In the genomic region with DNA sequence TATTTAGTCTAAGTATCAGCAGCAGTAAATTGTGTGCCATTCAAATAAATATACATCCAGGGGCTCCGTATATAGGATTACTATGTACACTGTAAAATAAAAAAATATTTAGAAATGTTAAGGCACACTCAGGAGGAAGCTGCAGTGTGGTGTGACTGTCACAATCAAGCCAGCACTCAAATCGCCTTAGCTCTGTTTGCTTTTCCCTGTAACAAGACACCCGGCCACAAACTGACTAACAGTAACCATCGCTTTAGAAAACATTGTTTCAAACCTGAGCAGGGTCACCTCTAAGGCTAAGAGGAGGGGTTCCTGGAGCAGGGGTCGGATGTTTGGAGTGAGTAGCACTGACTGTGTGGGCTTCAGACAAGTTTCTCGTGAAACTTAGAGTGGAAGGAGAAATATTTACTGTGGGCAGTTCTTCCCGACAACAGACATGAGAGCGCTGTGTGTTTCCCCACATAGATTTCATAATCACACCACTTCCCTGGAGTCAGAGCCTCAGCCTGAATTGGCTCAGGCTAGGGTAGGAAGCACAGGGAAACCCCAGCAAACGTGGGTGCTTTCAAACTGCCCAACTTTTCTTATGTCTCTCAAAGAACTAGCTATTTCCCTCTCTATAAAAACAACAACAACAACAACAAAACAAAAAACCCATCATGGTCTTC, we compare ENCODE assay signal across 17 mouse cellular contexts. TPM values are rescaled to one million over a fixed set of nuclear protein-coding genes. Genes with fewer than 3 reads are reported as not detected.
DNase-seq lines count a peak whose midpoint lies in the region; ATAC-seq and TF ChIP-seq lines count a peak whose summit lies in the region.
"Had no signal": no experiment of that assay in that cellular context is flagged by ENCODE, and none has a peak within 500 bp of the region (broad histone marks: within the 10 kb centered on the region; RNA-seq: fewer than 3 reads in every experiment).

No protein-coding gene starts in this region.

- no peaks in the 10 kb centered on the region for H3K36me3 ChIP-seq in lung, embryonic 16.5 days (ENCODE audit: control insufficient read depth, insufficient read depth, low read length)
- no peaks in the 10 kb centered on the region for H3K36me3 ChIP-seq in stomach, postnatal 0 days (ENCODE audit: control insufficient read depth, insufficient read depth, low read length)
- H3K36me3 ChIP-seq in embryonic facial prominence, embryonic 10.5 days (replicated peaks): no peaks in the 10 kb centered on the region
- no peaks in the 10 kb centered on the region for H3K36me3 ChIP-seq in forebrain, embryonic 12.5 days (replicated peaks)
- H3K36me3 ChIP-seq: embryonic facial prominence, embryonic 15.5 days had no signal

- TF ChIP-seq EP300 in stomach, postnatal 0 days (optimal IDR thresholded peaks at IDR 0.05): no peak

- TF ChIP-seq POLR2A in lung, adult 2 months (IDR thresholded peaks at IDR 0.05; ENCODE audit: borderline replicate concordance, extremely low read depth, low read depth, low read length): no peak

- H3K9me3 ChIP-seq in lung, embryonic 16.5 days (ENCODE audit: control insufficient read depth, low read length): no peaks in the 10 kb centered on the region
- no peaks in the 10 kb centered on the region for H3K9me3 ChIP-seq in stomach, postnatal 0 days (ENCODE audit: control insufficient read depth, low read length)
- no peaks in the 10 kb centered on the region for H3K9me3 ChIP-seq in embryonic facial prominence, embryonic 10.5 days
- H3K9me3 ChIP-seq in forebrain, embryonic 12.5 days: no peaks in the 10 kb centered on the region
- H3K9me3 ChIP-seq: embryonic facial prominence, embryonic 15.5 days; forebrain, embryonic 13.5 days had no signal

- H3K4me3 ChIP-seq in lung, adult 2 months (replicated peaks; ENCODE audit: extremely low read depth, low read depth, low read length): no peak overlapping the region
- H3K4me3 ChIP-seq in lung, embryonic 16.5 days (ENCODE audit: low read length): no peak overlapping the region
- H3K4me3 ChIP-seq in stomach, postnatal 0 days (ENCODE audit: low read depth, low read length): no peak overlapping the region
- H3K4me3 ChIP-seq in embryonic facial prominence, embryonic 10.5 days: no peak overlapping the region
- H3K4me3 ChIP-seq in forebrain, embryonic 12.5 days (replicated peaks): no peak overlapping the region
- H3K4me3 ChIP-seq: embryonic facial prominence, embryonic 15.5 days; forebrain, embryonic 13.5 days; heart, adult 2 months had no signal

- H3K4me2 ChIP-seq in lung, embryonic 16.5 days (ENCODE audit: low read depth, low read length): peak overlapping the region; percentile 5; the same call in 1 of the 2 replicates
- no peak overlapping the region for H3K4me2 ChIP-seq in stomach, postnatal 0 days (replicated peaks; ENCODE audit: low read depth)
- no peak overlapping the region for H3K4me2 ChIP-seq in forebrain, embryonic 12.5 days
- H3K4me2 ChIP-seq: embryonic facial prominence, embryonic 15.5 days; forebrain, embryonic 13.5 days had no signal

- no peak overlapping the region for H3K9ac ChIP-seq in lung, embryonic 16.5 days (ENCODE audit: low read length)
- no peak overlapping the region for H3K9ac ChIP-seq in stomach, postnatal 0 days (ENCODE audit: low read length)
- no peak overlapping the region for H3K9ac ChIP-seq in forebrain, embryonic 12.5 days
- H3K9ac ChIP-seq: embryonic facial prominence, embryonic 15.5 days; forebrain, embryonic 13.5 days had no signal

- DNase-seq in embryo, embryonic 10.5 days (ENCODE audit: low spot score): peak; percentile 41
- no peak for DNase-seq in embryo, embryonic 11 days
- peak; percentile 45 for DNase-seq in lung, adult 2 months
- no peak for DNase-seq in lung, postnatal 4 days
- no peak for DNase-seq in stomach, postnatal 0 days (ENCODE audit: low spot score)
- DNase-seq in embryonic facial prominence, embryonic 10.5 days (ENCODE audit: low spot score): no peak
- DNase-seq: adrenal gland, adult 8-10 months; cerebellum, postnatal 10 days; heart, adult 2 months; heart, postnatal 36 days; kidney, postnatal 10 days; left cerebral cortex, postnatal 4 days; thymus, postnatal 36 days had no signal

- H3K27ac ChIP-seq in lung, embryonic 16.5 days (ENCODE audit: low read length): 0 out of 2 replicates have a peak overlapping the region, but pooled peaks have one; percentile 5
- 0 out of 2 replicates have a peak overlapping the region, but pooled peaks have one; percentile 13 for H3K27ac ChIP-seq in stomach, postnatal 0 days (replicated peaks)
- no peak overlapping the region for H3K27ac ChIP-seq in embryonic facial prominence, embryonic 10.5 days (replicated peaks)
- H3K27ac ChIP-seq in forebrain, embryonic 12.5 days: no peak overlapping the region
- H3K27ac ChIP-seq: embryonic facial prominence, embryonic 15.5 days; forebrain, embryonic 13.5 days; heart, adult 2 months had no signal

- peak; percentile 28; the same call in 1 of the 2 replicates for ATAC-seq in lung, embryonic 16.5 days (ENCODE audit: low read depth)
- ATAC-seq in stomach, postnatal 0 days (ENCODE audit: low FRiP score, low TSS enrichment): no peak
- no peak for ATAC-seq in forebrain, embryonic 12.5 days (ENCODE audit: low FRiP score)
- ATAC-seq: forebrain, embryonic 13.5 days had no signal

- no peaks in the 10 kb centered on the region for H3K27me3 ChIP-seq in lung, embryonic 16.5 days (ENCODE audit: control insufficient read depth, insufficient read depth, low read depth, low read length)
- no peaks in the 10 kb centered on the region for H3K27me3 ChIP-seq in stomach, postnatal 0 days (ENCODE audit: control insufficient read depth, insufficient read depth, low read length)
- H3K27me3 ChIP-seq in embryonic facial prominence, embryonic 10.5 days (replicated peaks; ENCODE audit: low read depth, poor library complexity, severe bottlenecking): no peaks in the 10 kb centered on the region
- peaks cover 3% of the 10 kb centered on the region; the same call in 1 of the 2 replicates for H3K27me3 ChIP-seq in forebrain, embryonic 12.5 days
- H3K27me3 ChIP-seq: embryonic facial prominence, embryonic 15.5 days; forebrain, embryonic 13.5 days had no signal

- 33% methylated on average over 9 of the region's 9 CpGs for WGBS in lung, adult 2 months
- WGBS in lung, embryonic 16.5 days: 10% methylated on average over 9 of the region's 9 CpGs
- WGBS in stomach, postnatal 0 days: 13% methylated on average over 9 of the region's 9 CpGs
- 24% methylated on average over 9 of the region's 9 CpGs for WGBS in embryonic facial prominence, embryonic 10.5 days
- WGBS in forebrain, embryonic 12.5 days: 29% methylated on average over 9 of the region's 9 CpGs

- H3K4me1 ChIP-seq in lung, adult 2 months (ENCODE audit: control insufficient read depth, insufficient read depth, low read length): 0 out of 2 replicates have a peak, but pooled peaks cover under 1% of the 10 kb centered on the region
- peaks cover 9% of the 10 kb centered on the region; the same call in 1 of the 2 replicates for H3K4me1 ChIP-seq in lung, embryonic 16.5 days (replicated peaks; ENCODE audit: control insufficient read depth, insufficient read depth, low read length)
- H3K4me1 ChIP-seq in stomach, postnatal 0 days (replicated peaks; ENCODE audit: control insufficient read depth, insufficient read depth): no peaks in the 10 kb centered on the region
- H3K4me1 ChIP-seq in embryonic facial prominence, embryonic 10.5 days: peaks cover 17% of the 10 kb centered on the region
- peaks cover 29% of the 10 kb centered on the region for H3K4me1 ChIP-seq in forebrain, embryonic 12.5 days
- H3K4me1 ChIP-seq: embryonic facial prominence, embryonic 15.5 days had no signal

- TF ChIP-seq CTCF in lung, adult 2 months (IDR thresholded peaks at IDR 0.05; ENCODE audit: insufficient read depth, low read length): no peak
- no peak for TF ChIP-seq CTCF in stomach, postnatal 0 days (IDR thresholded peaks at IDR 0.05; ENCODE audit: low read depth)

RNA-seq across cellular contexts. Expression of a gene that starts 1.9 kb away (rescaled TPM):
- 149 and 203 TPM in 2 replicates for polyA plus RNA-seq in lung, adult 2 months (2012; rRNA removed)
- 523 and 564 TPM in 2 replicates for polyA plus RNA-seq in lung, embryonic 16.5 days (2015; fragmentation: Nextera tagmentation; extraction: Ambion mirVana)
- 220 and 244 TPM in 2 replicates for polyA plus RNA-seq in stomach, postnatal 0 days (2015; fragmentation: Nextera tagmentation; extraction: Ambion mirVana)
- polyA plus RNA-seq in embryonic facial prominence, embryonic 10.5 days (2016; fragmentation: Nextera tagmentation; extraction: Ambion mirVana): 584 and 637 TPM in 2 replicates
- polyA plus RNA-seq in forebrain, embryonic 12.5 days (2016; fragmentation: Nextera tagmentation; extraction: Ambion mirVana): 764 and 774 TPM in 2 replicates

Comparison
In these comparisons a context has a peak if more than half of its experiments do, and no peak if none do; other contexts are left out.
1. DNase-seq: peak in embryo, embryonic 10.5 days (single experiment) and lung, adult 2 months (single experiment); none in embryo, embryonic 11 days (single experiment), lung, postnatal 4 days (0 of 2), stomach, postnatal 0 days (single experiment) and embryonic facial prominence, embryonic 10.5 days (single experiment).
2. H3K27ac ChIP-seq: peak in lung, embryonic 16.5 days (single experiment) and stomach, postnatal 0 days (single experiment); none in embryonic facial prominence, embryonic 10.5 days (single experiment) and forebrain, embryonic 12.5 days (single experiment).